Mouse (Mus musculus): Measurements from ENCODE around the gene Nup188. TPM values are rescaled to one million over a fixed set of nuclear protein-coding genes. Genes with fewer than 3 reads are reported as not detected.
A peak's percentile ranks its signal among the peaks of the same experiment; 100 is the strongest.

Gene Nup188
- polyA plus RNA-seq, 1 experiment from 2014 or later = 19.5 TPM

DNA sequence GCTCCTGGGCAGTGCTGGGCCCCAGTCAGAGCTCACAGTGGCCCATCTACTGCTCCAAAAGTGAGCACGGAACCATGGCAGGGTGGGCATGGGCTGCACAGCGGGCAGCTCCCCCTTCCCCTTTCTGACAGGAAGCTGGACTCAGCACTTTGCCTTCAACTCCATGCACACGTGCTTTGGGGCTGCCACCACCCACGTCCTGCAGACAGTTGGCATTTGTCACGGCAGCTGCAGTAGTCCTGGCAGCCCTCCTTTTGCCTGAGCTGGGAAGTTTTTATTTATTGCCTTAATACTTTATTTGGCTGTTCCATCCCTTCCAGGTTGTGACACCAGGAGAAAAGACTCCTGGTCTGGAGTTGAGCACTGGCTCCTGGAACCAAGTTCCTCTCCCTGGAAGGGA, 98.6 kb downstream of the Nup188 start:
- no peak for ATAC-seq (ENCODE audit: low FRiP score)
- no peak for DNase-seq (ENCODE audit: low spot score)
- H3K9ac ChIP-seq = no peak overlapping the region
- H3K4me3 ChIP-seq (replicated peaks; ENCODE audit: low read length) = no peak overlapping the region
- no peaks in the 10 kb centered on the region for H3K9me3 ChIP-seq (ENCODE audit: control insufficient read depth, low read length)
- 83% methylated on average over 5 of the region's 5 CpGs for WGBS
- H3K27me3 ChIP-seq (ENCODE audit: control insufficient read depth, insufficient read depth, low read length) = no peaks in the 10 kb centered on the region
- H3K4me1 ChIP-seq (replicated peaks; ENCODE audit: control insufficient read depth, insufficient read depth, low read length) = no peaks in the 10 kb centered on the region
- H3K36me3 ChIP-seq (replicated peaks; ENCODE audit: control insufficient read depth, insufficient read depth) = peaks cover 41% of the 10 kb centered on the region
- no peak overlapping the region for H3K4me2 ChIP-seq (replicated peaks)
- H3K27ac ChIP-seq = no peak overlapping the region

DNA sequence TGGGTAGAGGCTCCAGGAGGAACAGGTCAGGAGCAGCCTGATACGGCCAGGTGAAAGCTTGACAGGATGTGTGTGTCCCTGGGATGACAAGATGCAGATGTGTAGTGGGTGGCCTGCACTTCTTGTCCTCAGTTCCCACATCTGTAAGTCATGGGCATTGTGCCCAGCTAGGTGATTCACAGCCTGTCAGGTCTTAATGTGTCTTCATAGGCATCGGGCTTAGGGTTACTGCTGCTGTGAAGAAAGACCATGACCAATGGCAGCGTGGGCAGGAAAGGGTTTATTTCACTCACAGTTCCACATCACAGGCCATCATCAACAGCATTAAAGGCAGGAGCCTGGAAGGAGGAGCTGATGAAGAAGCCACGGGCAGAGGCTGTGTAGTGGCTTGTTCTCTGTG, 99.4 kb downstream of the Nup188 start:
- no peak overlapping the region for H3K27ac ChIP-seq
- no peak overlapping the region for H3K4me2 ChIP-seq (replicated peaks)
- DNase-seq (ENCODE audit: low spot score) (no peak), ATAC-seq (ENCODE audit: low FRiP score) (no peak)
- peaks cover 33% of the 10 kb centered on the region for H3K36me3 ChIP-seq (replicated peaks; ENCODE audit: control insufficient read depth, insufficient read depth)
- H3K4me3 ChIP-seq (replicated peaks; ENCODE audit: low read length) = no peak overlapping the region
- H3K4me1 ChIP-seq (replicated peaks; ENCODE audit: control insufficient read depth, insufficient read depth, low read length) = no peaks in the 10 kb centered on the region
- H3K9me3 ChIP-seq (ENCODE audit: control insufficient read depth, low read length) = no peaks in the 10 kb centered on the region
- WGBS = 92% methylated on average over 4 of the region's 4 CpGs
- H3K27me3 ChIP-seq (ENCODE audit: control insufficient read depth, insufficient read depth, low read length) = no peaks in the 10 kb centered on the region
- no peak overlapping the region for H3K9ac ChIP-seq

DNA sequence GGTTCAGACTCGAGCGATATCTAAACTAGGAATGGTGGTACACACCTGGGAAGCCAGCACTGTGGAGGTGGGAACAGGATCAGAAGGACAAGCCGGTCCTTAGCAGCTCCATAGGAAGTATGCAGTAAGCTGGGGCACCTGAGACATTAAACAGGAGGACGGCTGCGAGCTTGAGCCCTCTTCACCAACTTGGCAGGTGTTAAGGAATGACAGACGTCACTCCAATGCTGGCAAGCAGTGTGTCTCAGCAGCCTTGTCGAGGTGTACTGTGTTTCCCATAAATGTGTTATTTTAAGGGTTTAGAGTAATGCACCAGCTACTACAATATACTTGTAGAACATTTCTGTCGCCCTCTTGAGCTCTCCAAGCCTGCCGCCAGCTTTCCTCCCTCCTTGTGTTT, 100.7 kb downstream of the Nup188 start:
- DNase-seq (ENCODE audit: low spot score) = no peak

DNA sequence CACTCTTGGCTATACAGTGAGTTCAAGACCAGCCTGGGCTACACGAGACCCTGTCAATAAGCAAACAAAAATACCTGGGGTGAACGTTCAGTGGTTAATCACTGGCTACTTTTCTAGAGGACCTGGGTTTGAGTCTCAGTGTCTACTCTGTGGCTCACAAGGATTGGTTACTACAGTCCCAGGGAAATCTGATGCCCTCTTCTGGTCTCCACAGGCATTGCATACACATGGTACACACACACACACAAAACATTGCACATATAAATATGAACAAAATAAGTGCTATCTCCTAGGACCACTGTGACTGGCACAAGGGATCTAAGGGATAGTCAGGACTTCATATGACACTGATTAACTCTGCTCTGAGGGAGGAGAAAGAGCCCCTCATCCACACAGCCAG, 102.8 kb downstream of the Nup188 start:
- Histone ChIP-seq H3K36me3 (replicated peaks; ENCODE audit: control insufficient read depth, insufficient read depth) (peaks cover 5% of the 10 kb centered on the region; the same call in 1 of the 2 replicates), H3K4me1 (replicated peaks; ENCODE audit: control insufficient read depth, insufficient read depth, low read length) (peaks cover 11% of the 10 kb centered on the region), H3K27me3 (ENCODE audit: control insufficient read depth, insufficient read depth, low read length) (no peaks in the 10 kb centered on the region), H3K9ac (no peak overlapping the region), H3K4me2 (replicated peaks) (no peak overlapping the region), H3K9me3 (ENCODE audit: control insufficient read depth, low read length) (no peaks in the 10 kb centered on the region), H3K27ac (no peak overlapping the region), H3K4me3 (replicated peaks; ENCODE audit: low read length) (no peak overlapping the region)
- 94% methylated on average over 2 of the region's 2 CpGs for WGBS
- DNase-seq (ENCODE audit: low spot score) (no peak), ATAC-seq (ENCODE audit: low FRiP score) (no peak)

More for the DNA sequence above, 100.7 kb downstream of the Nup188 start:
- peaks cover 20% of the 10 kb centered on the region for H3K36me3 ChIP-seq (replicated peaks; ENCODE audit: control insufficient read depth, insufficient read depth)
- H3K4me1 ChIP-seq (replicated peaks; ENCODE audit: control insufficient read depth, insufficient read depth, low read length) = no peaks in the 10 kb centered on the region; the same call in 1 of the 2 replicates
- WGBS = 87% methylated on average over 9 of the region's 9 CpGs
- H3K27ac ChIP-seq = no peak overlapping the region
- H3K27me3 ChIP-seq (ENCODE audit: control insufficient read depth, insufficient read depth, low read length) = no peaks in the 10 kb centered on the region
- H3K9ac ChIP-seq = no peak overlapping the region
- H3K9me3 ChIP-seq (ENCODE audit: control insufficient read depth, low read length) = no peaks in the 10 kb centered on the region
- no peak overlapping the region for H3K4me2 ChIP-seq (replicated peaks)
- no peak overlapping the region for H3K4me3 ChIP-seq (replicated peaks; ENCODE audit: low read length)
- no peak for ATAC-seq (ENCODE audit: low FRiP score)

DNA sequence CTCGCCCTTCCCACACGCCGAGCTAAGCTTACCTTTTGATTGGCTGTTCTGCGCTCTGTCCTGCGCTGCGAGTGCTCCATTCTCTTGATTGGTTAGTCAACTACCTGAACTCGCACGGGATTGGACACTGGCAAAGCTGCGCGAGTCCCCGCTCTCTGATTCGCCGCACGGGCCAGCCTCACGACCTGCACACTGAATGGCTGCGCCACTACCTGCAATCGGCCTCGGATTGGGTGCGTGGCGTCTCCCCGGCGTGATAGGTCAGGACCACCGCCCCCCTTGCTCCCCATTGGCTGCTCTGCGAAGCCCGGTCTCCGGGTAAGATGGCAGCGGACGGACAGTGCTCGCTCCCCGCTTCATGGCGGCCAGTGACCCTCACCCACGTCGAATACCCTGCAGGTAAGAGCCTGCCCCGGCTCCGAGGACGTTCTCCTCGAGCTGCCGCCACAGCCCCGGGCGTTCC, 105.9 kb downstream of the Nup188 start, which contains the start of gene Dolpp1:
Gene Dolpp1, plus strand, starts transcription at position 141 of the 463 bp plus-strand sequence.
- Histone ChIP-seq H3K4me3 (replicated peaks; ENCODE audit: low read length) (peak within 1 kb of the TSS; percentile 83), H3K27me3 (ENCODE audit: control insufficient read depth, insufficient read depth, low read length) (no peaks in the 10 kb centered on the region), H3K9me3 (ENCODE audit: control insufficient read depth, low read length) (no peaks in the 10 kb centered on the region), H3K36me3 (replicated peaks; ENCODE audit: control insufficient read depth, insufficient read depth) (peaks cover 26% of the 10 kb centered on the region), H3K4me2 (replicated peaks) (peak within 1 kb of the TSS; percentile 76), H3K27ac (peak within 1 kb of the TSS; percentile 92), H3K9ac (peak within 1 kb of the TSS; percentile 84), H3K4me1 (replicated peaks; ENCODE audit: control insufficient read depth, insufficient read depth, low read length) (peaks cover 12% of the 10 kb centered on the region)
- ATAC-seq (ENCODE audit: low FRiP score) = peak; percentile 99
- peak; percentile 96 for DNase-seq (ENCODE audit: low spot score)
- WGBS = under 1% methylated on average over 40 of the region's 40 CpGs

DNA sequence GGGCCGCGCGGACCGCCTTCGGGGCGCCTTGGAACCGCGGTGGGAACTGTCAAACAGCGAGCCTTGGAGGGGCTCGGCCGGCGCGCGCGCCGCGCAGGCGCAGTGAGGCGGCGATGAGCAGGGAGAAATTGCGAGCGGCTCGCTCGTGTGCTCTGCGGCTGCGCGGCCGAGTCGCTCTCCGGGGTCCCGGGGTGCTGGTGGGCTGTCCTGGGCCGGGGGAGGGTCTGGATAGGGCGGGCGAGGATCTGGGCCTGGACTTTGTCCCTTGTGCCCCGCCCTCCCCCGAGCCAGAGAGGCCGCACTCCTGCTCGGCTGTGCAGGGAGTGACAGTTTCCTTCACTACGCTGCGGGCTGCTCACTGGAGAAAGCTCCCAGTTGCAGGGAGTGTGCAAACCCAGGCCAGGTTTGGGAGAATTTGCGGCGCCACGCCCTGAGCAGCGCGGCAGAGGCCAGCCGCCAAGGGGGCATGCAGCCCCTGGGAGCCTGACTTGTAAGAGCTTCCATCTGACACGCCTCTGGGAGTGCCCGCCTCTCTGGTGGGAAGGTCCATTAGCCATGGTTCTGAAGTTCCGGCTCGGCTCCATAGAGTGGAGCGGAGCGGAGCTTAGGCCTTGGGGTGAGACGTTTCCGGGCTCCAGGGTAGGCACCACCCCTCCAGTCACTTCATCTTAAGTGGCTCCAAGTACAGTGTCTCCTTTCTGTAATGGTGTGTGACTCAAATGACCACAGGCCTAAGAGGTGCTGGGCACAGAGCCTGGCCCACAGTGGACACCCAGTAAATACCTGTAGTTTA, 106.6 kb downstream of the Nup188 start:
- Histone ChIP-seq H3K36me3 (replicated peaks; ENCODE audit: control insufficient read depth, insufficient read depth) (peaks cover 32% of the 10 kb centered on the region), H3K4me1 (replicated peaks; ENCODE audit: control insufficient read depth, insufficient read depth, low read length) (peaks cover 12% of the 10 kb centered on the region), H3K9ac (peak overlapping the region; percentile 84), H3K9me3 (ENCODE audit: control insufficient read depth, low read length) (no peaks in the 10 kb centered on the region), H3K27me3 (ENCODE audit: control insufficient read depth, insufficient read depth, low read length) (no peaks in the 10 kb centered on the region), H3K4me2 (replicated peaks) (peak overlapping the region; percentile 76), H3K27ac (peak overlapping the region; percentile 92), H3K4me3 (replicated peaks; ENCODE audit: low read length) (peak overlapping the region; percentile 83)
- DNase-seq (ENCODE audit: low spot score) = peak; percentile 89
- under 1% methylated on average over 47 of the region's 54 CpGs for WGBS
- ATAC-seq (ENCODE audit: low FRiP score) = peak; percentile 79

DNA sequence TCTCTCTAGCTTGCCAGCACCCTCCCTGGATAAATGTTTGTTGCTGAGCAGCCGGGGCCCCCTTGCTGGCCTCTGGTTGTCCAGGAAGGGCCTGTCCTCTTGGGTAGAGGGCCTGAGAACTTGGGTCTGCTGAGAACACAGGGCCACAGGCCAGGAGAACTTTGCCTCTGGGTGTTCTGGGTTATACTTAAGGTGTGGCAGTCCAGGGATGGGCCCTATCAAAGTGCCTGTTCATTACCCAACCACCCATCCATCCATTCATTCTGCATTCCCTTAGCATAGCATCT, 107.1 kb downstream of the Nup188 start:
- Histone ChIP-seq H3K9ac (peak overlapping the region; percentile 84), H3K4me2 (replicated peaks) (peak overlapping the region; percentile 76), H3K4me1 (replicated peaks; ENCODE audit: control insufficient read depth, insufficient read depth, low read length) (peaks cover 12% of the 10 kb centered on the region), H3K4me3 (replicated peaks; ENCODE audit: low read length) (peak overlapping the region; percentile 83), H3K9me3 (ENCODE audit: control insufficient read depth, low read length) (no peaks in the 10 kb centered on the region), H3K27ac (peak overlapping the region; percentile 92; the same call in 1 of the 2 replicates), H3K27me3 (ENCODE audit: control insufficient read depth, insufficient read depth, low read length) (no peaks in the 10 kb centered on the region), H3K36me3 (replicated peaks; ENCODE audit: control insufficient read depth, insufficient read depth) (peaks cover 38% of the 10 kb centered on the region)
- no peak for DNase-seq (ENCODE audit: low spot score)
- WGBS = 83% methylated on average over 1 of the region's 1 CpGs
- ATAC-seq (ENCODE audit: low FRiP score) = no peak

Small RNA genes lying within 50 kb of the gene (microRNA-seq; reads per million reads assigned to microRNA genes)
- not detected for gene Gm47292

Other genes with a start within 250 kb of the Nup188 start
- gene Wdr34, start 237.5 kb upstream of the Nup188 start, polyA plus RNA-seq (2014; fragmentation: Nextera tagmentation; extraction: Ambion mirVana) = 66.6 and 67.2 TPM in 2 replicates
- gene Set, start 229.0 kb upstream of the Nup188 start, polyA plus RNA-seq (2014; fragmentation: Nextera tagmentation; extraction: Ambion mirVana) = 339 and 347 TPM in 2 replicates
- 1.6 and 1.9 TPM in 2 replicates for gene Pkn3, start 208.7 kb upstream of the Nup188 start, polyA plus RNA-seq (2014; fragmentation: Nextera tagmentation; extraction: Ambion mirVana)
- gene Zdhhc12, start 192.7 kb upstream of the Nup188 start, polyA plus RNA-seq (2014; fragmentation: Nextera tagmentation; extraction: Ambion mirVana) = 27.2 TPM in 2 replicates
- 13.2 and 16.0 TPM in 2 replicates for gene Zer1, start 161.8 kb upstream of the Nup188 start, polyA plus RNA-seq (2014; fragmentation: Nextera tagmentation; extraction: Ambion mirVana)
- 18.7 and 18.8 TPM in 2 replicates for gene Tbc1d13, start 152.7 kb upstream of the Nup188 start, polyA plus RNA-seq (2014; fragmentation: Nextera tagmentation; extraction: Ambion mirVana)
- gene Endog, start 114.9 kb upstream of the Nup188 start, polyA plus RNA-seq (2014; fragmentation: Nextera tagmentation; extraction: Ambion mirVana) = 29.8 and 31.0 TPM in 2 replicates
- 55.4 and 58.8 TPM in 2 replicates for gene Spout1, start 107.9 kb upstream of the Nup188 start, polyA plus RNA-seq (2014; fragmentation: Nextera tagmentation; extraction: Ambion mirVana)
- gene Kyat1, start 80.5 kb upstream of the Nup188 start, polyA plus RNA-seq (2014; fragmentation: Nextera tagmentation; extraction: Ambion mirVana) = 13.9 and 16.0 TPM in 2 replicates
- 57.9 and 58.6 TPM in 2 replicates for gene Lrrc8a, start 48.7 kb upstream of the Nup188 start, polyA plus RNA-seq (2014; fragmentation: Nextera tagmentation; extraction: Ambion mirVana)
- gene Gm28035, start 45.8 kb upstream of the Nup188 start, polyA plus RNA-seq (2014; fragmentation: Nextera tagmentation; extraction: Ambion mirVana) = 0.07 and 0.17 TPM in 2 replicates
- gene Phyhd1, start 20.2 kb upstream of the Nup188 start, polyA plus RNA-seq (2014; fragmentation: Nextera tagmentation; extraction: Ambion mirVana) = 5.9 and 6.9 TPM in 2 replicates
- gene Gm28038, start 5.4 kb upstream of the Nup188 start, polyA plus RNA-seq (2014; fragmentation: Nextera tagmentation; extraction: Ambion mirVana) = not detected in 2 replicates
- 37.1 and 39.2 TPM in 2 replicates for gene Dolk, start 63 bp upstream of the Nup188 start, polyA plus RNA-seq (2014; fragmentation: Nextera tagmentation; extraction: Ambion mirVana)
- 140 and 143 TPM in 2 replicates for gene Sh3glb2, start 72.9 kb downstream of the Nup188 start, polyA plus RNA-seq (2014; fragmentation: Nextera tagmentation; extraction: Ambion mirVana)
- gene Miga2, start 77.8 kb downstream of the Nup188 start, polyA plus RNA-seq (2014; fragmentation: Nextera tagmentation; extraction: Ambion mirVana) = 27.3 and 32.3 TPM in 2 replicates
- 51.6 and 54.2 TPM in 2 replicates for gene Dolpp1, start 105.9 kb downstream of the Nup188 start, polyA plus RNA-seq (2014; fragmentation: Nextera tagmentation; extraction: Ambion mirVana)
- 30.3 and 32.0 TPM in 2 replicates for gene Crat, start 129.4 kb downstream of the Nup188 start, polyA plus RNA-seq (2014; fragmentation: Nextera tagmentation; extraction: Ambion mirVana)
- 71.7 and 79.8 TPM in 2 replicates for gene Ptpa, start 129.6 kb downstream of the Nup188 start, polyA plus RNA-seq (2014; fragmentation: Nextera tagmentation; extraction: Ambion mirVana)
- gene Ier5l, start 187.8 kb downstream of the Nup188 start, polyA plus RNA-seq (2014; fragmentation: Nextera tagmentation; extraction: Ambion mirVana) = 2.4 and 2.7 TPM in 2 replicates